Mouse (Mus musculus) forebrain, embryonic 12.5 days (tissue): ENCODE measurements around the gene Dmp1. TPM values are rescaled to one million over a fixed set of nuclear protein-coding genes. Genes with fewer than 3 reads are reported as not detected.

Experiments
- ATAC-seq: fragments of 200-750 bp; cut with Nextera tagmentation; 2 replicates; pipeline ENCODE4 v1.8.0; 2017; ENCODE audit warnings: moderate TSS enrichment; ENCODE audit not compliant: low FRiP score
- H3K27ac ChIP-seq: fragments of 300-500 bp; sonication (generic); 2 replicates; pipeline ENCODE4 v1.5.1; 2016; ENCODE audit warnings: mild to moderate bottlenecking
- H3K27me3 ChIP-seq: fragments of 300-500 bp; sonication (generic); 2 replicates; pipeline ENCODE4 v1.6.1; 2016; ENCODE audit warnings: mild to moderate bottlenecking
- H3K36me3 ChIP-seq: fragments of 300-500 bp; sonication (generic); replicated peaks from 2 replicates; pipeline ENCODE4 v1.6.1; 2016; ENCODE audit warnings: mild to moderate bottlenecking
- H3K4me1 ChIP-seq: fragments of 300-500 bp; sonication (generic); 2 replicates; pipeline ENCODE4 v1.6.1; 2016
- H3K4me2 ChIP-seq: fragments of 300-500 bp; sonication (generic); 2 replicates; pipeline ENCODE4 v1.6.1; 2016; ENCODE audit warnings: mild to moderate bottlenecking, moderate library complexity
- H3K4me3 ChIP-seq: fragments of 300-500 bp; sonication (generic); replicated peaks from 2 replicates; pipeline ENCODE4 v1.5.1; 2016; ENCODE audit warnings: mild to moderate bottlenecking
- H3K9ac ChIP-seq: fragments of 300-500 bp; sonication (generic); 2 replicates; pipeline ENCODE4 v1.6.1; 2016; ENCODE audit warnings: mild to moderate bottlenecking
- H3K9me3 ChIP-seq: fragments of 300-500 bp; sonication (generic); 2 replicates; pipeline ENCODE4 v1.6.1; 2016
- WGBS: fragments of 180-500 bp; shearing (Covaris S2); methylation state at CpG from one replicate; pipeline ENCODE4 v1.1.7; 2016; 5-methylcytosine and 5-hydroxymethylcytosine counted together
- polyA plus RNA-seq: library from polyadenylated mRNA; unstranded; fragments of >200 nt; fragmentation: Nextera tagmentation; extraction: Ambion mirVana; gene quantifications from 2 replicates; pipeline ENCODE4 v1.2.1, GENCODE M21; 2016

Dmp1 gene
- polyA plus RNA-seq, 1 experiment from 2014 or later = 1.1 TPM

DNA sequence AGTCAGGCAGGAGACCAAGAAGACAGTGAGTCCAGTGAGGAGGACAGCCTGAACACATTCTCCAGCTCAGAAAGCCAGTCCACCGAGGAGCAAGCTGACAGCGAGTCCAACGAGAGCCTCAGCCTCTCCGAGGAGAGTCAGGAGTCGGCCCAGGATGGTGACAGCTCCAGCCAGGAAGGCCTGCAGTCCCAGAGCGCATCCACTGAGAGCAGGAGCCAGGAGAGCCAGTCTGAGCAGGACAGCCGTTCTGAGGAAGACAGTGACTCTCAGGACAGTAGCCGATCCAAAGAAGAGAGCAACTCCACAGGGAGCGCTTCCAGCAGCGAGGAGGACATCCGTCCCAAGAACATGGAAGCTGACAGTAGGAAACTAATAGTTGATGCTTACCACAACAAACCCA, 10.1 kb downstream of the Dmp1 start:
- no peak overlapping the region for H3K4me3 ChIP-seq
- H3K9me3 ChIP-seq = no peaks in the 10 kb centered on the region
- ATAC-seq = no peak
- 89% methylated on average over 11 of the region's 11 CpGs for WGBS
- H3K36me3 ChIP-seq = no peaks in the 10 kb centered on the region
- H3K27me3 ChIP-seq = no peaks in the 10 kb centered on the region
- no peaks in the 10 kb centered on the region for H3K4me1 ChIP-seq
- H3K9ac ChIP-seq = no peak overlapping the region
- no peak overlapping the region for H3K4me2 ChIP-seq
- no peak overlapping the region for H3K27ac ChIP-seq

DNA sequence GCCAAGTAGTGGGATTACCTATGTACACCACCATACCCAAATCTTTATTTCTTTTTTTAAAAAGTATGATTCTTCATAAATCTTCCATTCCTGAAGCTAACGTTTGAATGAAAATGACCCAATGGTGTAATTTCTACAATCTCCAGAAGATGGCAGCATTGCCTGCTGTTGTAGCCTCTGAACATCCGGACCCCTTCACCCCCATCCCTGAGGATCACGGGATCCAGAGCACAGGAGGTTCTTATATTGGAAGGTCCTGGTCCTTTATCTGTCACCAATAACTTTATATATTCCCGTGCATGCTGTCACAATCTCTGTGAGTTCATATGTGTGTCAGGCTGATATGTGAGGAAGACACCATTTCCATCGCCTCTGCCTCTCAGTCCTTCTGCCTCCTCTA, 16.5 kb downstream of the Dmp1 start:
- no peaks in the 10 kb centered on the region for H3K27me3 ChIP-seq
- H3K36me3 ChIP-seq = no peaks in the 10 kb centered on the region
- 36% methylated on average over 5 of the region's 5 CpGs for WGBS
- no peak overlapping the region for H3K4me3 ChIP-seq
- H3K4me1 ChIP-seq = no peaks in the 10 kb centered on the region
- no peak overlapping the region for H3K4me2 ChIP-seq
- H3K27ac ChIP-seq = no peak overlapping the region
- no peaks in the 10 kb centered on the region for H3K9me3 ChIP-seq
- ATAC-seq = peak; percentile 63; the same call in 1 of the 2 replicates
- H3K9ac ChIP-seq = no peak overlapping the region

- H3K4me3 ChIP-seq = no peak overlapping the region
- H3K4me2 ChIP-seq = no peak overlapping the region
- H3K36me3 ChIP-seq = no peaks in the 10 kb centered on the region
- no peaks in the 10 kb centered on the region for H3K4me1 ChIP-seq
- no peaks in the 10 kb centered on the region for H3K9me3 ChIP-seq
- no peak overlapping the region for H3K27ac ChIP-seq
- no peaks in the 10 kb centered on the region for H3K27me3 ChIP-seq
- ATAC-seq = no peak
- H3K9ac ChIP-seq = no peak overlapping the region
- WGBS = 87% methylated on average over 3 of the region's 3 CpGs
Measured at GRCm38 (mm10) chr5:104224299-104224698, 21.9 kb downstream of the Dmp1 start.

DNA sequence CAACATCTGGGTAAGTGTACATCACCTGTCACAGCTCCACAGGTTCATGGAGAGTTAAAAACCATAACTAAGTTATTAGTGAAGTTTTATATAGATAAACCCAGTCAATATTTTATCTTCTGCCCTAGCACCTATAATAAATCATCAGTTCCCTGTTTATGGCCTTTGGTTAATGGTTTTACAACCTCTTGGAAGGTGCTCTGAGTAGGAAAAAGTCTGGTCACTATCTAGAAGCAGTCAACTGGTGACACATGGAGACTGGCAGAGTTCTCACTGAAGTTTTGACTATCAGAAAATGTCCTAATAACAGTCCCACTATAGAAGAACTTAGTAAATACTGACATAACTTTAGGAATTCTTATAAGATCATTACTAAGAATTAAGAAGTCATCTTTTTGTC, 22.3 kb downstream of the Dmp1 start:
- Histone ChIP-seq H3K4me1 (no peaks in the 10 kb centered on the region), H3K27ac (no peak overlapping the region), H3K9me3 (no peaks in the 10 kb centered on the region), H3K27me3 (no peaks in the 10 kb centered on the region), H3K36me3 (no peaks in the 10 kb centered on the region), H3K9ac (no peak overlapping the region), H3K4me2 (no peak overlapping the region), H3K4me3 (no peak overlapping the region)
- ATAC-seq = no peak

- H3K27me3 ChIP-seq = no peaks in the 10 kb centered on the region
- WGBS = 0% methylated on average over 1 of the region's 1 CpGs
- no peak overlapping the region for H3K4me2 ChIP-seq
- H3K9me3 ChIP-seq = no peaks in the 10 kb centered on the region
- H3K4me3 ChIP-seq = no peak overlapping the region
- no peak; the same call in 1 of the 2 replicates for ATAC-seq
- H3K36me3 ChIP-seq = no peaks in the 10 kb centered on the region
- no peaks in the 10 kb centered on the region for H3K4me1 ChIP-seq
- no peak overlapping the region for H3K27ac ChIP-seq
- H3K9ac ChIP-seq = no peak overlapping the region
Measured at GRCm38 (mm10) chr5:104228497-104228896, 26.1 kb downstream of the Dmp1 start.

- WGBS = 83% methylated on average over 8 of the region's 8 CpGs
Measured at GRCm38 (mm10) chr5:104236741-104237140, 34.3 kb downstream of the Dmp1 start.

DNA sequence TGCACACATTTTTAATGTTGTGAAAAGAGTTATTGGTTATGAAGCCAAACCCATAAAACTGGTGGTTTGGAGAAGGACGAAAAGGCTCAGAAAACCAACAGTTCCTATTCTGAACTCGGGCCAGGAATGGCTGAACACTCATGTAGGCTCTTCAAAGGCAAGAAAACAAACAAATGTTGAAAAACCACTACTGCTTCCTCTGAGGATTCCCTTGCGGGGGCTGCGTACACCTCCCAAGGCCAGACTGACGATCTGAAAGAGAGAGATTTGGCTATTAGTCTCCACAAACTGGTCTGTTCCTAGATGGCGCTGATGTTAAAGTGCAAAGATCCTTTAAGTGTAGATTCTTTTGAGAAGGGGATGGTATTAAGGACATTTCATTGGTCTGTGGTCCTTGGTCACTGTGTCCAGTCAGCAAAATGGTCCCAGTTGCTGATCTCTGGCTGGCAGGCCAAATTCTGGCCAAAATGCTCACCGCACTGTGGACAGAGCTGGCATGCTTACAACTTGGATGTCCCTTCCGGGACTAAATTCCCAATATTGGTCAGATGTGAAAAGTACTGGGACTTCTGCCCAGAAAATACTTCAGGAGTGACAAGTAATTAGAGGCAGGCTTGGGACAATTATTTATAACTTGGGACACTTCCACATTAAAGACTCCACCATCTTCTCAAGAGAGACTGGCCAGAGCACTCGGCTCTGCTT, 37.4 kb downstream of the Dmp1 start:
- Histone ChIP-seq H3K9me3 (no peaks in the 10 kb centered on the region), H3K4me1 (no peaks in the 10 kb centered on the region), H3K27ac (no peak overlapping the region), H3K36me3 (no peaks in the 10 kb centered on the region), H3K27me3 (no peaks in the 10 kb centered on the region), H3K9ac (no peak overlapping the region), H3K4me2 (no peak overlapping the region), H3K4me3 (no peak overlapping the region)
- no peak for ATAC-seq
- 91% methylated on average over 9 of the region's 9 CpGs for WGBS

More at GRCm38 (mm10) chr5:104236741-104237140, 34.3 kb downstream of the Dmp1 start:
- Histone ChIP-seq H3K4me2 (no peak overlapping the region), H3K27ac (no peak overlapping the region), H3K9me3 (no peaks in the 10 kb centered on the region), H3K4me1 (no peaks in the 10 kb centered on the region), H3K36me3 (no peaks in the 10 kb centered on the region), H3K4me3 (no peak overlapping the region), H3K27me3 (no peaks in the 10 kb centered on the region), H3K9ac (no peak overlapping the region)
- no peak for ATAC-seq

- Histone ChIP-seq H3K27ac (no peak overlapping the region), H3K27me3 (no peaks in the 10 kb centered on the region), H3K9me3 (no peaks in the 10 kb centered on the region), H3K36me3 (no peaks in the 10 kb centered on the region), H3K9ac (no peak overlapping the region), H3K4me2 (no peak overlapping the region), H3K4me1 (no peaks in the 10 kb centered on the region), H3K4me3 (no peak overlapping the region)
- no peak for ATAC-seq
- WGBS = 85% methylated on average over 2 of the region's 2 CpGs
Measured at GRCm38 (mm10) chr5:104244261-104244660, 41.8 kb downstream of the Dmp1 start.

- Histone ChIP-seq H3K4me1 (no peaks in the 10 kb centered on the region), H3K9ac (no peak overlapping the region), H3K4me2 (no peak overlapping the region), H3K9me3 (no peaks in the 10 kb centered on the region), H3K4me3 (no peak overlapping the region), H3K27ac (no peak overlapping the region), H3K27me3 (no peaks in the 10 kb centered on the region), H3K36me3 (no peaks in the 10 kb centered on the region)
- WGBS = 88% methylated on average over 5 of the region's 5 CpGs
- ATAC-seq = no peak
Measured at GRCm38 (mm10) chr5:104251811-104252210, 49.4 kb downstream of the Dmp1 start.

DNA sequence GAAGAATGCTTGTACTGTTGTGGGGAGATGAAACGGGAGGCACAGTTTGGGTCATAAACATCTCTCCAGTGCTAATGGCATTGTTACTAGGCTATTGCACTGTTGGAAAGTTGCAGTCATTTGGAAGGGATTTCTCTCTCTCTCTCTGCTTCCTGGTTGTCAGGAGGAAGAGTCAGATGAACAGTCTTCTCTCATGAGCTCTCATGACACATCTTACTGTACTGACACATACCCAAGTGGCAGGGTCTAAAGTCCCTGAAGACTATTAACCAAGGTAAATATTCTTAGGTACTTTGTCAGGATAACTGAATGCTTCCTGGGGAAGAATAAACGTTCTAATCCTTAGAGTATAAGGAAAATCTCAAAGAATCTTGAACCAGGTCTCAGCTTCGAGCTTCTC, 54.2 kb downstream of the Dmp1 start:
- Histone ChIP-seq H3K4me1 (no peaks in the 10 kb centered on the region), H3K9ac (no peak overlapping the region), H3K36me3 (no peaks in the 10 kb centered on the region), H3K9me3 (no peaks in the 10 kb centered on the region), H3K27me3 (no peaks in the 10 kb centered on the region), H3K27ac (no peak overlapping the region), H3K4me3 (no peak overlapping the region), H3K4me2 (no peak overlapping the region)
- no peak for ATAC-seq
- WGBS = 76% methylated on average over 3 of the region's 3 CpGs

DNA sequence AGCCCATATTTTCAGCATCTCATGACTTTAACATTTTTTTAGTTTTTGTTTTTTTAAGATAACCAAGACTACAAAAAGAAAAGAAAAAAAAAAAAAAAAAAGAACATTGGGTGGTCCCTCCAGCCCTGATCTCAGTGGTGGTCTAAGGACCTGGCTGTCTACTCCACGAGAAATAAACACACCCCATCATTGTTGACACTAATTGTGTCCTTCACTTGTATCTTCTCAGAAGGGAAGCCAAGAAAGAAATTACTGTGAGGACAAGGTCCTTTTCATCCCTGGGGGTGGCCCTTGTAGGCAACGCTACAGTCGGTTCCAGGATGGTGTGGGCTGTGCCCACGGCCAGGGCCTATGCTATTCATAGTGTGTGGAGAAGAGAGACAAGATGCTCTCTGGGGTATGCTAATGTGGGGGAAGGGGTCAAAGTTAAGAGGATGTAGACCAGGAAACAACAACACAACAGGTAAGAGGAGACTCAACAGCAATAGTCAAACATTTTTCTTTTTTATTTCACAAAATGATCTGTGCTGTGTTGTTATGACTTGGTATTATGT, 59.6 kb downstream of the Dmp1 start:
- WGBS = 84% methylated on average over 4 of the region's 4 CpGs
- Histone ChIP-seq H3K9ac (no peak overlapping the region), H3K27me3 (no peaks in the 10 kb centered on the region), H3K27ac (no peak overlapping the region), H3K9me3 (no peaks in the 10 kb centered on the region), H3K4me1 (no peaks in the 10 kb centered on the region), H3K4me3 (no peak overlapping the region), H3K4me2 (no peak overlapping the region), H3K36me3 (no peaks in the 10 kb centered on the region)
- ATAC-seq = no peak

- Histone ChIP-seq H3K27me3 (no peaks in the 10 kb centered on the region), H3K4me3 (no peak overlapping the region), H3K9ac (no peak overlapping the region), H3K9me3 (no peaks in the 10 kb centered on the region), H3K36me3 (no peaks in the 10 kb centered on the region), H3K27ac (no peak overlapping the region), H3K4me2 (no peak overlapping the region), H3K4me1 (no peaks in the 10 kb centered on the region)
- 86% methylated on average over 13 of the region's 13 CpGs for WGBS
- ATAC-seq = peak; percentile 46; the same call in 1 of the 2 replicates
Measured at GRCm38 (mm10) chr5:104263014-104263776, 60.8 kb downstream of the Dmp1 start.
